Mouse (Mus musculus) heart, embryonic 16.5 days (tissue): ENCODE measurements around the gene Zfp981. TPM values are rescaled to one million over a fixed set of nuclear protein-coding genes. Genes with fewer than 3 reads are reported as not detected.
A peak's percentile ranks its signal among the peaks of the same experiment; 100 is the strongest.
"Not testable (repeated sequence)": the region's sequence is repeated elsewhere in the genome, so short reads cannot be mapped to it uniquely, and the experiment has no call there.

Source experiments
- ATAC-seq: fragments of 200-750 bp; cut with Nextera tagmentation; replicated peaks from 2 replicates; pipeline ENCODE4 v1.8.0; 2017; ENCODE audit warnings: moderate number of reproducible peaks; ENCODE audit not compliant: insufficient read depth, low FRiP score; ENCODE audit errors: extremely low read depth
- H3K27ac ChIP-seq: fragments of 300-500 bp; sonication (generic); 2 replicates; pipeline ENCODE4 v1.5.1; 2014; ENCODE audit warnings: mild to moderate bottlenecking, low read length, control low read depth, moderate library complexity
- H3K27me3 ChIP-seq: fragments of 300-500 bp; sonication (generic); 2 replicates; pipeline ENCODE4 v1.6.1; 2014; ENCODE audit warnings: low read length, mixed read lengths; ENCODE audit not compliant: control insufficient read depth, insufficient read depth
- H3K36me3 ChIP-seq: fragments of 300-500 bp; sonication (generic); 2 replicates; pipeline ENCODE4 v1.6.1; 2014; ENCODE audit not compliant: control insufficient read depth, insufficient read depth
- H3K4me1 ChIP-seq: fragments of 300-500 bp; sonication (generic); 2 replicates; pipeline ENCODE4 v1.6.1; 2014; ENCODE audit warnings: low read length, mixed read lengths; ENCODE audit not compliant: control insufficient read depth, insufficient read depth
- H3K4me2 ChIP-seq: fragments of 300-500 bp; sonication (generic); 2 replicates; pipeline ENCODE4 v1.6.1; 2014; ENCODE audit warnings: low read depth, mild to moderate bottlenecking, control low read depth, low read length
- H3K4me3 ChIP-seq: fragments of 300-500 bp; sonication (generic); 2 replicates; pipeline ENCODE4 v1.5.1; 2014; ENCODE audit warnings: mild to moderate bottlenecking, control low read depth, low read length
- H3K9ac ChIP-seq: fragments of 300-500 bp; sonication (generic); 2 replicates; pipeline ENCODE4 v1.6.1; 2014; ENCODE audit warnings: low read length, control low read depth
- H3K9me3 ChIP-seq: fragments of 300-500 bp; sonication (generic); replicated peaks from 2 replicates; pipeline ENCODE4 v1.6.1; 2016; ENCODE audit warnings: low read length; ENCODE audit not compliant: control insufficient read depth
- WGBS: fragments of 180-500 bp; shearing (Covaris S2); extraction: QIAGEN DNeasy Blood & Tissue Kit; methylation state at CpG from one replicate; pipeline ENCODE4 v1.1.7; 2014; 5-methylcytosine and 5-hydroxymethylcytosine counted together
- polyA plus RNA-seq: library from polyadenylated mRNA; unstranded; fragments of >200 nt; fragmentation: Nextera tagmentation; extraction: Ambion mirVana; gene quantifications from 2 replicates; pipeline ENCODE4 v1.2.1, GENCODE M21; 2015

Gene Zfp981
- polyA plus RNA-seq, result 0.05 and 0.11 TPM in 2 replicates

GRCm38 (mm10) chr4:146501727-146502126 lies at the start of gene Zfp981:
Gene Zfp981 (plus strand): TSS chr4:146502027.
- 67% methylated on average over 4 of the region's 4 CpGs for WGBS
- H3K27ac ChIP-seq, H3K4me2 ChIP-seq, H3K4me1 ChIP-seq, H3K4me3 ChIP-seq, ATAC-seq, H3K9ac ChIP-seq, H3K36me3 ChIP-seq, H3K27me3 ChIP-seq: not testable (repeated sequence)
- H3K9me3 ChIP-seq, result peaks cover 25% of the 10 kb centered on the region

GRCm38 (mm10) chr4:146452576-146452975 lies 49.3 kb upstream of the Zfp981 start:
- not testable (repeated sequence) for H3K4me3 ChIP-seq, H3K4me1 ChIP-seq, H3K27me3 ChIP-seq, H3K27ac ChIP-seq, H3K4me2 ChIP-seq, H3K36me3 ChIP-seq, H3K9ac ChIP-seq
- H3K9me3 ChIP-seq, result peaks cover 46% of the 10 kb centered on the region
- 0 out of 2 replicates have a peak, but pooled peaks have one; percentile 15 for ATAC-seq
- 74% methylated on average over 2 of the region's 2 CpGs for WGBS

DNA sequence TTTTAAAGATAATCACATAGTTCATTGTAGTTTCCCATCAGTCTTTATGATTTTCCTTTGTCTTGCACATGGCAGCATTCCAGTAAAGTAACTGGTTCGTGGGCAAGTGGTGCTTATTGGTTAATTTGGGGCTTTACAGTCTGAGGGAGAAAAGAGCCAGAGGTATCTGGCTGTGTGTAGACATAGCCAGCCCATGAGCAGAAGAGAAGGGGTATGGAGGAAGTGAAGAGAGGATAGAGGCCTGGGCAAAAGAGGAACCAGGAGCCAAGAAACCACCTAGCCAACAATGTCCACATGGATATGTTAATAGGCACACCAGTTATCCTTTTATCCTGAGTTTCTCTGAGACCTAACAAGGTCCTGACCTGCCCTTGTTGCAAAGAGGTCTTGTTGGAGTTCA lies 47.7 kb upstream of the Zfp981 start:
- not testable (repeated sequence) for H3K36me3 ChIP-seq, H3K4me1 ChIP-seq, H3K9ac ChIP-seq, H3K27me3 ChIP-seq, H3K4me2 ChIP-seq, H3K4me3 ChIP-seq, H3K27ac ChIP-seq
- peaks cover 45% of the 10 kb centered on the region for H3K9me3 ChIP-seq
- ATAC-seq, result 0 out of 2 replicates have a peak, but pooled peaks have one; percentile 3
- 55% methylated on average over 1 of the region's 1 CpGs for WGBS

DNA sequence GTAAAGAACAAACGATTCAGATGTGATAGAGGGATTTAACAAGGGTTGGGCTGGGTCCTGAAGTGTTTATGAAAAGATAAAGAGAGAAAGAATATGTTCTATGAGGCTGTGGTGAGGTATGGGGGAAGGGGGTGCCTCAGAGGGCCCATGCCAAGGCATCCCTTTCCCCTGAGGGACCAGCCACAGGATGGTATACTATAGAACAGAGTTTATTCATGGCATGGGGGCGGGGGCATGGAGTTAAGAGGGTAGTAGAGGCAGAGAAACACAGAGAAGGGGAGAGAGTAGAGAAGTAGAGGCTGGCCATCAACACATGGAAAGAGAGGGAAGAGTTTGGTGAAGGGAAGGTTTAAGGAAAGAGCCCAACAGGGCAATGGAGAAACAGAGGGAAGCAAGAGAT lies 46.9 kb upstream of the Zfp981 start:
- ATAC-seq, result no peak
- no peaks in the 10 kb centered on the region for H3K4me1 ChIP-seq
- H3K27me3 ChIP-seq, result no peaks in the 10 kb centered on the region
- H3K27ac ChIP-seq, result no peak overlapping the region
- H3K9ac ChIP-seq, result no peak overlapping the region
- H3K36me3 ChIP-seq, result peaks cover 8% of the 10 kb centered on the region
- peaks cover 48% of the 10 kb centered on the region for H3K9me3 ChIP-seq
- no peak overlapping the region for H3K4me3 ChIP-seq
- WGBS, result 35% methylated on average over 2 of the region's 2 CpGs
- no peak overlapping the region for H3K4me2 ChIP-seq

- Histone ChIP-seq H3K4me3 (no peak overlapping the region), H3K9ac (no peak overlapping the region), H3K4me1 (no peaks in the 10 kb centered on the region), H3K9me3 (peaks cover 49% of the 10 kb centered on the region), H3K4me2 (no peak overlapping the region), H3K27ac (no peak overlapping the region), H3K36me3 (peaks cover 8% of the 10 kb centered on the region), H3K27me3 (no peaks in the 10 kb centered on the region)
- WGBS, result 85% methylated on average over 7 of the region's 7 CpGs
- 0 out of 2 replicates have a peak, but pooled peaks have one; percentile 15 for ATAC-seq
Measured at GRCm38 (mm10) chr4:146455321-146455721, 46.5 kb upstream of the Zfp981 start.

GRCm38 (mm10) chr4:146456061-146456726 lies 45.6 kb upstream of the Zfp981 start:
- ATAC-seq, result no peak
- Histone ChIP-seq H3K4me3 (no peak overlapping the region), H3K9me3 (peaks cover 53% of the 10 kb centered on the region), H3K36me3 (peaks cover 8% of the 10 kb centered on the region), H3K4me1 (no peaks in the 10 kb centered on the region), H3K27me3 (no peaks in the 10 kb centered on the region), H3K4me2 (no peak overlapping the region), H3K27ac (no peak overlapping the region), H3K9ac (no peak overlapping the region)
- 65% methylated on average over 4 of the region's 4 CpGs for WGBS

GRCm38 (mm10) chr4:146457126-146457525 lies 44.7 kb upstream of the Zfp981 start:
- 56% methylated on average over 2 of the region's 2 CpGs for WGBS
- H3K36me3 ChIP-seq, result peaks cover 8% of the 10 kb centered on the region
- no peak overlapping the region for H3K4me3 ChIP-seq
- H3K9ac ChIP-seq, result no peak overlapping the region
- H3K9me3 ChIP-seq, result peaks cover 53% of the 10 kb centered on the region
- no peaks in the 10 kb centered on the region for H3K4me1 ChIP-seq
- no peak overlapping the region for H3K27ac ChIP-seq
- H3K27me3 ChIP-seq, result no peaks in the 10 kb centered on the region
- no peak for ATAC-seq
- no peak overlapping the region for H3K4me2 ChIP-seq

- WGBS, result 70% methylated on average over 1 of the region's 1 CpGs
- no peak for ATAC-seq
- H3K4me1 ChIP-seq, result no peaks in the 10 kb centered on the region
- peaks cover 49% of the 10 kb centered on the region for H3K9me3 ChIP-seq
- H3K4me3 ChIP-seq, result no peak overlapping the region
- H3K36me3 ChIP-seq, result peaks cover 8% of the 10 kb centered on the region
- no peaks in the 10 kb centered on the region for H3K27me3 ChIP-seq
- no peak overlapping the region for H3K9ac ChIP-seq
- no peak overlapping the region for H3K4me2 ChIP-seq
- H3K27ac ChIP-seq, result no peak overlapping the region
Measured at GRCm38 (mm10) chr4:146457720-146458119, 44.1 kb upstream of the Zfp981 start.

- not testable (repeated sequence) for H3K27me3 ChIP-seq, H3K9ac ChIP-seq, H3K4me3 ChIP-seq, ATAC-seq, H3K4me1 ChIP-seq, H3K27ac ChIP-seq, H3K4me2 ChIP-seq
- Histone ChIP-seq H3K9me3 (peaks cover 42% of the 10 kb centered on the region), H3K36me3 (peaks cover 10% of the 10 kb centered on the region)
- WGBS, result 74% methylated on average over 5 of the region's 5 CpGs
Measured at GRCm38 (mm10) chr4:146459822-146460221, 42.0 kb upstream of the Zfp981 start.
